Mouse (Mus musculus) lung, postnatal 0 days (tissue): ENCODE results near the gene Impdh1. TPM values are rescaled to one million over a fixed set of nuclear protein-coding genes. Genes with fewer than 3 reads are reported as not detected.

Source experiments
- ATAC-seq: fragments of 200-750 bp; cut with Nextera tagmentation; 2 replicates; pipeline ENCODE4 v1.8.0; 2017; ENCODE audit warnings: moderate library complexity
- DNase-seq: peaks from one replicate; pipeline ENCODE4 v3.0.0-alpha.2; 2016; ENCODE audit warnings: low spot score
- H3K27ac ChIP-seq: fragments of 300-500 bp; sonication (generic); 2 replicates; pipeline ENCODE4 v1.5.1; 2014; ENCODE audit warnings: antibody characterized with exemption, mild to moderate bottlenecking, low read length, mixed read lengths
- H3K27me3 ChIP-seq: fragments of 300-500 bp; sonication (generic); replicated peaks from 2 replicates; pipeline ENCODE4 v1.6.1; 2014; ENCODE audit warnings: low read length, mixed read lengths; ENCODE audit not compliant: insufficient read depth
- H3K36me3 ChIP-seq: fragments of 300-500 bp; sonication (generic); 2 replicates; pipeline ENCODE4 v1.6.1; 2014; ENCODE audit warnings: low read length, mixed read lengths; ENCODE audit not compliant: insufficient read depth
- H3K4me1 ChIP-seq: fragments of 300-500 bp; sonication (generic); 2 replicates; pipeline ENCODE4 v1.6.1; 2014; ENCODE audit warnings: antibody characterized with exemption, low read depth, low read length, mixed read lengths; ENCODE audit not compliant: insufficient read depth
- H3K4me2 ChIP-seq: fragments of 300-500 bp; sonication (generic); replicated peaks from 2 replicates; pipeline ENCODE4 v1.6.1; 2014; ENCODE audit warnings: low read depth, mild to moderate bottlenecking, low read length, moderate library complexity, mixed read lengths
- H3K4me3 ChIP-seq: fragments of 300-500 bp; sonication (generic); 2 replicates; pipeline ENCODE4 v1.5.1; 2014; ENCODE audit warnings: low read depth, low read length
- H3K9ac ChIP-seq: fragments of 300-500 bp; sonication (generic); replicated peaks from 2 replicates; pipeline ENCODE4 v1.6.1; 2014; ENCODE audit warnings: low read depth, mild to moderate bottlenecking
- H3K9me3 ChIP-seq: fragments of 300-500 bp; sonication (generic); 2 replicates; pipeline ENCODE4 v1.6.1; 2016; ENCODE audit warnings: low read length, mixed read lengths
- CTCF ChIP-seq: IDR thresholded peaks from 2 replicates; pipeline ENCODE4 v1.5.1; 2016; ENCODE audit warnings: antibody characterized with exemption, mild to moderate bottlenecking
- EP300 ChIP-seq: IDR thresholded peaks from 2 replicates; pipeline ENCODE4 v1.6.1; 2016; ENCODE audit warnings: antibody characterized with exemption, mild to moderate bottlenecking, control low read depth
- WGBS: fragments of 180-500 bp; shearing (Covaris S2); extraction: QIAGEN DNeasy Blood & Tissue Kit; methylation state at CpG from one replicate; pipeline ENCODE4 v1.1.7; 2014; 5-methylcytosine and 5-hydroxymethylcytosine counted together
- polyA plus RNA-seq: library from polyadenylated mRNA; unstranded; fragments of >200 nt; fragmentation: Nextera tagmentation; extraction: Ambion mirVana; gene quantifications from 2 replicates; pipeline ENCODE4 v1.2.1, GENCODE M21; 2015

The Impdh1 gene
- polyA plus RNA-seq, 1 experiment from 2014 or later = 93.8 TPM

- Histone ChIP-seq H3K4me2 (peak within 1 kb of the TSS; percentile 95), H3K27ac (no peak within 1 kb of the TSS), H3K9me3 (no peaks in the 10 kb centered on the region), H3K36me3 (no peaks in the 10 kb centered on the region), H3K27me3 (0 out of 2 replicates have a peak, but pooled peaks cover 11% of the 10 kb centered on the region), H3K9ac (no peak within 1 kb of the TSS; the same call in none of the 2 replicates), H3K4me1 (no peaks in the 10 kb centered on the region), H3K4me3 (peak within 1 kb of the TSS; percentile 51)
- peak; percentile 78 for ATAC-seq
- no peak for TF ChIP-seq CTCF
- TF ChIP-seq EP300 = no peak
- 3% methylated on average over 67 of the region's 79 CpGs for WGBS
- peak; percentile 55 for DNase-seq
Measured at GRCm38 (mm10) chr6:29178888-29179658, 37.1 kb downstream of the Impdh1 start, which contains the start of gene Prrt4. Gene Prrt4 (minus strand): TSS chr6:29179584.

- peak overlapping the region; percentile 95 for H3K4me2 ChIP-seq
- 0 out of 2 replicates have a peak, but pooled peaks cover 15% of the 10 kb centered on the region for H3K27me3 ChIP-seq
- WGBS = 27% methylated on average over 17 of the region's 17 CpGs
Measured at GRCm38 (mm10) chr6:29177901-29178879, 38.0 kb downstream of the Impdh1 start.

GRCm38 (mm10) chr6:29175113-29175512 lies 41.1 kb downstream of the Impdh1 start:
- TF ChIP-seq EP300 = no peak
- TF ChIP-seq CTCF = no peak
- Histone ChIP-seq H3K4me2 (no peak overlapping the region), H3K9me3 (no peaks in the 10 kb centered on the region), H3K27me3 (peaks cover 25% of the 10 kb centered on the region), H3K9ac (no peak overlapping the region), H3K4me3 (no peak overlapping the region), H3K4me1 (peaks cover 7% of the 10 kb centered on the region), H3K36me3 (no peaks in the 10 kb centered on the region; the same call in 1 of the 2 replicates), H3K27ac (no peak overlapping the region)
- 63% methylated on average over 3 of the region's 3 CpGs for whole genome bisulfite sequencing
- DNase-seq (no peak), ATAC-seq (no peak)

More at GRCm38 (mm10) chr6:29177901-29178879, 38.0 kb downstream of the Impdh1 start:
- no peaks in the 10 kb centered on the region for H3K4me1 ChIP-seq
- peak overlapping the region; percentile 51; the same call in 1 of the 2 replicates for H3K4me3 ChIP-seq
- DNase-seq (no peak), ATAC-seq (no peak; the same call in 1 of the 2 replicates)
- no peaks in the 10 kb centered on the region for H3K36me3 ChIP-seq
- H3K9me3 ChIP-seq = no peaks in the 10 kb centered on the region
- TF ChIP-seq EP300 (no peak), CTCF (peak; percentile 40)
- no peak overlapping the region for H3K9ac ChIP-seq
- no peak overlapping the region for H3K27ac ChIP-seq

GRCm38 (mm10) chr6:29174368-29174767 lies 41.8 kb downstream of the Impdh1 start:
- H3K4me3 ChIP-seq = no peak overlapping the region
- H3K27ac ChIP-seq = no peak overlapping the region
- peaks cover 10% of the 10 kb centered on the region for H3K4me1 ChIP-seq
- ATAC-seq (no peak), DNase-seq (no peak)
- no peaks in the 10 kb centered on the region for H3K9me3 ChIP-seq
- H3K4me2 ChIP-seq = no peak overlapping the region
- H3K9ac ChIP-seq = no peak overlapping the region
- TF ChIP-seq CTCF = no peak
- TF ChIP-seq EP300 = no peak
- H3K27me3 ChIP-seq = peaks cover 33% of the 10 kb centered on the region
- 18% methylated on average over 7 of the region's 7 CpGs for WGBS
- no peaks in the 10 kb centered on the region; the same call in 1 of the 2 replicates for H3K36me3 ChIP-seq

- H3K4me1 ChIP-seq = peaks cover 10% of the 10 kb centered on the region
- no peak overlapping the region; the same call in 1 of the 2 replicates for H3K9ac ChIP-seq
- DNase-seq = peak; percentile 81
- peaks cover 38% of the 10 kb centered on the region for H3K27me3 ChIP-seq
- under 1% methylated on average over 34 of the region's 40 CpGs for WGBS
- peak overlapping the region; percentile 39 for H3K4me3 ChIP-seq
- no peaks in the 10 kb centered on the region for H3K9me3 ChIP-seq
- H3K36me3 ChIP-seq = no peaks in the 10 kb centered on the region; the same call in 1 of the 2 replicates
- ATAC-seq = peak; percentile 87
- TF ChIP-seq CTCF (peak; percentile 94), EP300 (no peak)
- no peak overlapping the region for H3K27ac ChIP-seq
- peak overlapping the region; percentile 85 for H3K4me2 ChIP-seq
Measured at GRCm38 (mm10) chr6:29170952-29171388, 45.2 kb downstream of the Impdh1 start.
